Mouse (Mus musculus) left cerebral cortex, postnatal 14 days (tissue): ENCODE results near the gene H2al1a. TPM values are rescaled to one million over a fixed set of nuclear protein-coding genes. Genes with fewer than 3 reads are reported as not detected.
"Not testable (repeated sequence)": the region's sequence is repeated elsewhere in the genome, so short reads cannot be mapped to it uniquely, and the experiment has no call there.

Experiments used
- DNase-seq, 2 experiments: peaks; one replicate each; pipeline ENCODE4 v3.0.0; 2021 to 2022; ENCODE audit warnings: low spot score in 2 of 2, mixed read lengths in 1 of 2
- intact Hi-C: fragments of 180-260 bp; cut with DNase I; formaldehyde crosslinking; loops from one replicate; pipeline ENCODE4 v1.15.1; 2025
- long read RNA-seq, 2 experiments: library from polyadenylated mRNA; stranded (forward); transcript quantifications; one replicate each; pipeline ENCODE4 v2.0.0; 2021
- total RNA-seq, 2 experiments: library from RNA; stranded (reverse); gene quantifications; 2 replicates each; pipeline ENCODE4 v1.2.3; 2021

Gene H2al1a
- total RNA-seq = not detected
- long read RNA-seq, experiment 1 = 0 reads
- long read RNA-seq, experiment 2 = 0 reads

DNA sequence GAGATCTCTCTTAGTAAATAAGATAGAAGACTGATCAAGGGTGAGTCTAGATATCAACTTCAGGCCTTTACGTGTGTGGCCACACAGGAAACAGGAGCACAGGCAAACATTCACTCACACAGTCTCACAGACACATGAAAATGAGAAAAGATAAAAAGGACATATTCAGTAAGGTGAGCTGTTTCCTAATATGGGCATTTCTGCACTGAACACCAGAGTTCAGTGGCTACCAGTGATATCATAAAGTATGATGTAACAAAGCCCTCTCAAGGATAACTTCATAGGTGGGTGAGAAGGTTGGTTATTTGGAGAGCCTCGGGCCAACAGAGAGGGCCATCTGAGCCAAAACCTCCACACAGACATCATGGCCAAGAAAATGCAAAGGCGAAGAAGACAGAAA, at the start of gene H2al1a:
TSS of gene H2al1a (plus strand) at position 301 of the 400 bp plus-strand sequence.
- intact Hi-C loops = not testable (repeated sequence)

DNA sequence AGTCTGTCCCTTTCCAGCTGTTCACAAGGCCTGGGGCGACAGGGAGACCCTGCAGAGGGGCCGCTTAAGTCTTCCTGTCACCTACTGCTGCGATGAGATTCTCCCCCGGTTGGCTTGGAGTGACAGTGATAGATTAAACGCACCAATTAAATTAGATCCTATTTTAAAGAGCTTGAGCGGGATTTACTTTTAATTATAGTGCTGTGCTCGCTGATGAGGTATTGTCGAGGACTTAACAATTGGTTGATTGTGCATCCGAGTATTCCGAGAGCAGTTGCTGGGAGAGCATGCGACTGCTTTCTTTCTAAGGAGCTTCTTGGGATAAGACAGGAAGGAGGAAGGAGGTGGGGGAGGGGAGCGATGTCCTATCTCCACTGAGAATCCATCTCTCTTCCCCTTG, 48.9 kb upstream of the H2al1a start:
- DNase-seq = no peak
- intact Hi-C loops = no loop called here

More for the DNA sequence above, at the start of gene H2al1a:
- not testable (repeated sequence) for DNase-seq

DNA sequence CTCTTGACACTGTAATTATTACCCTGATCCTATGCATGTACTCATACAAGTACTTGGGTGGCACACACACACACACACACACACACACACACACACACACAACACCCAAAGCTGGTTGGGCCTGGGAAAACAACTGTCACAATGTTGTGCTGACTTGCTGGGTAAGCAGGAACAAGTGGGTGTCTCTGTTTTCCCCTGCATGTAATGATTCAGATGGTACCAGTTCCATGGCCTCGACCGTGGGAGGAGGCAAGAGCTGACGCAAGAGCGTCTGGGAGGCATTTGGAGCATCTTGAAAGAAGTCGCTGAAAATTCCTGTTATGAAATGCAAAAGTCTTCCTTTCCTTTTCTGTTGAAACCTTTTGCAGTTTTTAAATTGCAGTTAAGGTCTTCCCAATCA, 45.0 kb upstream of the H2al1a start:
- DNase-seq = peak; percentile 37 to 61
- intact Hi-C loops = no loop called here

DNA sequence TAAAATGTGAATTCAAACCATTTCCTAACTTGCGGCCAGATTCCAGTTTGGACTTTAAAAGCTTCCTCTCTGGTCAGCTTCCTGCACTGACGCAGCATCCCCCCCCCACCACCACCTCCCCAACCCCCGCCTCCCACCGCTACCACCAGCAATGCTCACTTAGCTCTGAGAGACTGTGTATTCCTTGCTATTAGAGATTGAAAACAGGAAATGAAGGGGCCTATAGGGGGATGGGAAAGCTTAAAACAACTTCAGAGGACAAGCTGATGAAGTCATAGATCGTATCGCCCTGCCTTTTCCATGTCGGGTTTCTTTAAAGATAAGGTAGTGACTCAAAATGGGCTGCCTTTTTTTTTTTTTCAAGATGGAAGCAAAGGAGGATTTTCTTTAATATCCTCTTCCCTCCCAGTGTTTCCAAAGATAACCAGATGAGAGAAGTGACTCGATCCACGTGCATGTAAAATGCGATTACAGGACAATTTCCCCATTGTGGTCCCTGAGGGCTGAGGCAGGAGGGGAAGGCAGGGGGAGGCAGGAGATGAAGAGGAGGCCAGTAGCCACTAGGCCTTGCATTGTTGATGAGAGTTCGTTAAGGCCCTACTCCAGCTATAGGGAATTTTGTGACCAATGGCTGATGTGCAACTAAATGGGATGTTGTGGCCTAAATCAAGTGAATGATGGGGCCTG, 44.4 kb upstream of the H2al1a start:
- no peak for DNase-seq
- intact Hi-C loops = no loop called here

DNA sequence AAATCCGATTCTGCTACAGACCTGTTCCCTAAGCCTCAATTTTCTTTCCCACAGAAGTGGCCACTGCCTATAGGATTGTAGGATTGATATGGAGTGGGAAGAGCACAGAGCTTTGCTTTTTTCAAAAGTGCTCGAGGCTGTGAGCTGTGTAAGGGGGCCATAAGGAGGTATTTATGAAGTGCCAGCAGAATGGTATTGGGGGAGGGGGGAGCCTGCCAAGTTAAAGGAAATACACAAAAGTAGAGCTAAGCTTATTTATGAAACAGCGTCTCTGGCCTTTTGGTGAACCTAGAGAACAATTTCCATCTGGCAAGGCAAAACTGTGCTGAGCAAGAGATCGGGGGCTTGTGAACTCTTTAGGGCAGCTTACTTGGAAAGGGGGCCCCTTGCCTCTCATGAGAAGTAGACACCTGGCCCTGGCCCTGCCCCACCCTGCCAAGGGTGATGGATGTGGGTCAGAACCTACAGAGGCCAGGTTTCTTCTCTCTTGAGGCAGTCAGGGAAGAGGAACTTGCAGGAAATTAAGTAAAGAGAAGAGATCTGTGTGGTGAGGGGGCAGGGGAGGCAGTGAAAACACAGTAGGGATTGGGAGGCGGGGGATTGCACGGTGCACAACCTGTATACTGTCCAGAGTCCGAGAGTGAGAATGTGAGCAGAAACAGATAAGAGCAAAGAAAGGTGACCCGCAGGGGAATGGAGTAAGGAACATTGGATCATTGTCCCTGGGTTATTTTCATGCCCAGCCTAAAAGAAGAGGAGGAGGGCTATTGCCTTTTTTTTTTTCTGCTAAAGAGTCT, 43.3 kb upstream of the H2al1a start:
- DNase-seq = no peak
- intact Hi-C loops = no loop called here

DNA sequence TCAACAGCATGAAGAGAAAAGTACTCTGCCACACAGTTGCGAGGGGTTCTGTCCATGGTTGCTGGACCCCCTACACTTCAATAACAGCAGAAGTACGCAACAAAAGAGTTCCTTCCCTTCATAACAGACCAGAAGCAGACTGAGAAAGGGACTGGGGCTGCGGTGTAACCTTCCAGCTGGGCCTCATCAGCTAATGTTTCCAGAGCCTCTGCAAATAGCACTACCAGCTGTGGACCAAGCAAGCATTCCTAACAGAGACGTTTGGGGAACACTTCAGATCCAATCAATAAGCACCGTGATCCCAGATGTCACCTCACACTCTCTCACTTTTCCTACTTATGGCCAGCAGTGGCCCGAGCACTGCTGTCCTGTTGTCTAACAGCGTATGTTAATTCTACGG, 34.1 kb upstream of the H2al1a start:
- intact Hi-C loops = no loop called here
- no peak for DNase-seq

DNA sequence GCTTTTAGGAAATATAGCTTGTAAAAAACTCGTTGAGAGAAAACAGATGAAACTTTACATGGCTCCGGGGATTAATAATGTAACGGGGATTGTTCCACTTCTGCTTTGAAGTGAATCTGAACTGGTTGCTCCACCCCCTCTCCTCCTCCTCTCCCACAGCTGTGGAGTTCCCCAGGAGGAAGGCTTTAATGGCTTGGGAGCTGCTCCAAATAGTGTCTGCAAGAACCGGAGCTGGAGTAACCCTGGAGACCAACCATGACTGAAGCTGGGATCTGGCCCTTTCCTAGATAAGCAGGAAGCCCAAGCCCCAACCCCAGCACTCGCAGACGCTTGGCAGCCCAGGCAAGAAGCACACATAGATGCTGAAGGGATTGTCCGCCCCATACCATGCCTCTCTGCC, 31.3 kb upstream of the H2al1a start:
- DNase-seq = peak in 1 of 2 experiments; percentile 10
- intact Hi-C loops = no loop called here

DNA sequence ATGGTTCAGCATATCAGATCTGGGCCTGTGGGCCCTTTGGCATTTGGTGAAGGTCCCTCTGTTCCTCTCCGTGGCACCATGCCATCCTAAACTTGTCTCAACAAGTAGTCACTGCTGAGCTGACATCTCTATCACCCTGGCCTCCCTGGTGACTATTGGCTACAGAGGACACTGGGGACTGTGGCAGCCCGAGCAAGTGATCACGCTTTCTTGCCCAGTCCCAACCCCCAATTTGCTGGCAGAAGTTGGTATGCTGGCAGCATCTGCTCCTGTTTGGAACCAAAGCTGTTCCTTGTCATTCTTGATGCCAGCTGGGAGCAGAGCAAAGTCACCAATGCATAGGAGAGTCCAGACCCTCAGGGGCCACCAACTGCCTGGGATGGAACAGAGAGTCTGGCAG, 30.0 kb upstream of the H2al1a start:
- DNase-seq = peak; percentile 19 to 22
- intact Hi-C loops = no loop called here

DNA sequence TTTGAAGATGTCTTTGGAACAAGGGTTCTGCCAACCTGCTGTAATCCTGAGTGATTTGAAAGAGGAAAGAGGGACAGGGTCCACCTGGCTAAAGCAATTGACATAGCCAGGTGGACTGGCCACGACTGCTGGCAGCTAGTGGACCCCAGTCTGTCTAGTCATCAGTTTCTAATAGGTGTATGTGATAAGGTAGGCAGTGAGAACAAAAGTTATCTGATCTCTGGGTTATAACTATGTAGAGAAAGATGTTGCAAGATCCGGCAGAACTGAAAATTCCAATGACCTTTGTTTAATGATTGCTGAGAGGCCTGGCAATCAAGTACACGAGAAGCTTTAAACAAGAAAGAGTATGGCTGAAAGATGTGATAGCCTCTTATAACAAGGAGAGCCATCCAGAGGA, 25.9 kb upstream of the H2al1a start:
- no peak for DNase-seq
- intact Hi-C loops = no loop called here

DNA sequence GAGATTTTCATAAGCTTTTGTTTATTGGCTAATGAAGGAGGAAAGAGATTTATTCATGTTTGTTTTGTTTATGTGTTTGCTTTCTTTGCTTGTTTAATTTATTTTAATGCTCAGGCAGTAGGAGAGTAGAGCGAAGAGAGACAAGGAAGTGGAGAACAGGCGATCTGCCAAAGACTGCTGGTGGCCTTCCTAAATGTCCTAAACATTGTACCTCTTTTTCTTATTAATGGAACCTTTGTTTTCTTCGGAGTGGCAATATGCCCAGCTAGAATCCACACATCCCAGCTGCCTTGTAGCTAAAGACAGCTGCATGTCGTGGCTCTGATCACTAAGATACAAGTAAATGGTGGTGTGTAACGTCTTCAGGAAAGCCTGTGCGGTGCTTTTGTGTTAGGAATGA, 22.0 kb upstream of the H2al1a start:
- intact Hi-C loops = no loop called here
- DNase-seq = no peak

DNA sequence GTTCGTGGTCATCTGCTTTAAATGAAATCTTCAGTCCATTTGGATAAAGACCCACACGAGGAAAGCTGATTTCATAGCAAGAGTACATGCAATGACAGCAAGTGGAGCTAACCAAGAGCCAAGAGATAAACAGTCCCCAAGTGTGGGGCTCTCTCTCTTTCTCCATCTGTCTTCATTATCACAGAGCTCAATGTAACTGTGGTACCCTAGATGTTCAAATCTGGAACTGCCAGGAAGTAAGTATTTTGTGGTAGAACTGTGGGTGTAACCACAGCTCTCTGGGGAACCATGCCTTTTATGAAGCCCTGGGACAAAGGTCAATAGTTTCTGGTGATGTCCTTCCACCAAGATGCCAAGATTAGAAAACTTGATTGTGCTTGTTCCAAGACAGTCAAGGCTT, 18.3 kb upstream of the H2al1a start:
- intact Hi-C loops = no loop called here
- DNase-seq = no peak

DNA sequence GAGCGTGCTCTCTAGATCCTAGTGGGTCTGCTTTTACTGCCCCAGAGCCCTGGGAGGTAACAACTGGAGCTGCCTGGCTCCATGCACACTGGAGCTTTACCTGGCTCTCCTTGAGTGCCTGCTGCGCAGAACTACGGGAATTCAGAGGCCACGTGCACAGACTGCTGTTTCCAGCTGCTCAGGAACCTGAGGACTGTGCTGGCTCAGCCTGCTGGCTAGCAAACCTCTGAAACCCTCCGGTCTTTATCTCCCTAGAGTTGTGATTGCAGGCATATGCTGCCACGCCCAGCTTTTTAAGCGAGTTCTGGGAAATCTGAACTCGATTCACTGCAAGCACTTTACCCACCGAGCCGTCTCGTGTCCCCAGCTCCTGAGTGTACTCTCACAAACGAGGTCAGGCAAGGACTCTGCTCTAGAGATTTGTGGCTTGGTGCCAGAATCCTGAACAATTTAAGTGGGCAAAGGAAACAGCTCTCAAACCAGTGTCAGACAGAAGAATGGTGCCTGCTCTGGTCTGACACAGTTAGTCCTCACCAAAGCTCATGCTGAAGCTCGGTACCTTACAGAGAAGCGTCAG, 10.7 kb upstream of the H2al1a start:
- peak; percentile 5 to 14 for DNase-seq
- intact Hi-C loops = no loop called here

DNA sequence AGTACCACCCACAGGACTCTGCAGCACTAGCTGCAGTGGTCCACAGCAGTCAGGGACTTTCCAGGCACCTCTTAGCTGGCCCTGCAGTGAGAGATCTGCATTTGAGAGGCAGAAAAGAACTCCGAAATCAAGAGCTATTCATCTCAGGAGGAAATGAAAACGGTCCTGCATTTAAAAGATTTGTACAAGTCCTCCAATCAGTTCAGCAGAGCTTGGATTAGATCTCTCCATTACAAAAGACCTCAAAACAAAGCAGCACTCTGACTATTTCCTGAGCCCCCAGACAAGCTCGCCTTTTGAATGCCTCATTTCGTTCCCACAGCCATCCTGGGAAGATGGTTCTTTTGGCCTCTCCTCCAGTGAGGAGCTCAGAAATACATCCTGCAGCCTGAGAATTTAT, 9.8 kb upstream of the H2al1a start:
- no peak for DNase-seq
- intact Hi-C loops = no loop called here

DNA sequence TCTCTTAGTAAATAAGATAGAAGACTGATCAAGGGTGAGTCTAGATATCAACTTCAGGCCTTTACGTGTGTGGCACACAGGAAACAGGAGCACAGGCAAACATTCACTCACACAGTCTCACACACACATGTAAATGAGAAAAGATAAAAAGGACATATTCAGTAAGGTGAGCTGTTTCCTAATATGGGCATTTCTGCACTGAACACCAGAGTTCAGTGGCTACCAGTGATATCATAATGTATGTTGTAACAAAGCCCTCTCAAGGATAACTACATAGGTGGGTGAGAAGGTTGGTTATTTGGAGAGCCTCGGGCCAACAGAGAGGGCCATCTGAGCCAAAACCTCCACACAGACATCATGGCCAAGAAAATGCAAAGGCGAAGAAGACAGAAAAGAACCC, 3.1 kb downstream of the H2al1a start, which contains the start of gene H2al1b:
TSS of gene H2al1b (plus strand) at position 301 of the 400 bp plus-strand sequence.
- intact Hi-C loops, DNase-seq: not testable (repeated sequence)

DNA sequence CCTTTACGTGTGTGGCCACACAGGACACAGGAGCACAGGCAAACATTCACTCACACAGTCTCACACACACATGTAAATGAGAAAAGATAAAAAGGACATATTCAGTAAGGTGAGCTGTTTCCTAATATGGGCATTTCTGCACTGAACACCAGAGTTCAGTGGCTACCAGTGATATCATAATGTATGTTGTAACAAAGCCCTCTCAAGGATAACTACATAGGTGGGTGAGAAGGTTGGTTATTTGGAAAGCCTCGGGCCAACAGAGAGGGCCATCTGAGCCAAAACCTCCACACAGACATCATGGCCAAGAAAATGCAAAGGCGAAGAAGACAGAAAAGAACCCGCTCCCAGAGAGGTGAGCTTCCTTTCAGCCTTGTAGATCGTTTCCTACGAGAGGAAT, 6.3 kb downstream of the H2al1a start, which contains the start of gene H2al1c:
TSS of gene H2al1c (plus strand) at position 301 of the 400 bp plus-strand sequence.
- intact Hi-C loops, DNase-seq: not testable (repeated sequence)

DNA sequence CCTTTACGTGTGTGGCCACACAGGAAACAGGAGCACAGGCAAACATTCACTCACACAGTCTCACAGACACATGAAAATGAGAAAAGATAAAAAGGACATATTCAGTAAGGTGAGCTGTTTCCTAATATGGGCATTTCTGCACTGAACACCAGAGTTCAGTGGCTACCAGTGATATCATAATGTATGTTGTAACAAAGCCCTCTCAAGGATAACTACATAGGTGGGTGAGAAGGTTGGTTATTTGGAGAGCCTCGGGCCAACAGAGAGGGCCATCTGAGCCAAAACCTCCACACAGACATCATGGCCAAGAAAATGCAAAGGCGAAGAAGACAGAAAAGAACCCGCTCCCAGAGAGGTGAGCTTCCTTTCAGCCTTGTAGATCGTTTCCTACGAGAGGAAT, 9.5 kb downstream of the H2al1a start, which contains the start of gene H2al1d:
TSS of gene H2al1d (plus strand) at position 301 of the 400 bp plus-strand sequence.
- intact Hi-C loops, DNase-seq: not testable (repeated sequence)

DNA sequence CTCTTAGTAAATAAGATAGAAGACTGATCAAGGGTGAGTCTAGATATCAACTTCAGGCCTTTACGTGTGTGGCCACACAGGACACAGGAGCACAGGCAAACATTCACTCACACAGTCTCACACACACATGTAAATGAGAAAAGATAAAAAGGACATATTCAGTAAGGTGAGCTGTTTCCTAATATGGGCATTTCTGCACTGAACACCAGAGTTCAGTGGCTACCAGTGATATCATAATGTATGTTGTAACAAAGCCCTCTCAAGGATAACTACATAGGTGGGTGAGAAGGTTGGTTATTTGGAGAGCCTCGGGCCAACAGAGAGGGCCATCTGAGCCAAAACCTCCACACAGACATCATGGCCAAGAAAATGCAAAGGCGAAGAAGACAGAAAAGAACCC, 12.6 kb downstream of the H2al1a start, which contains the start of gene H2al1e:
TSS of gene H2al1e (plus strand) at position 301 of the 400 bp plus-strand sequence.
- intact Hi-C loops, DNase-seq: not testable (repeated sequence)

DNA sequence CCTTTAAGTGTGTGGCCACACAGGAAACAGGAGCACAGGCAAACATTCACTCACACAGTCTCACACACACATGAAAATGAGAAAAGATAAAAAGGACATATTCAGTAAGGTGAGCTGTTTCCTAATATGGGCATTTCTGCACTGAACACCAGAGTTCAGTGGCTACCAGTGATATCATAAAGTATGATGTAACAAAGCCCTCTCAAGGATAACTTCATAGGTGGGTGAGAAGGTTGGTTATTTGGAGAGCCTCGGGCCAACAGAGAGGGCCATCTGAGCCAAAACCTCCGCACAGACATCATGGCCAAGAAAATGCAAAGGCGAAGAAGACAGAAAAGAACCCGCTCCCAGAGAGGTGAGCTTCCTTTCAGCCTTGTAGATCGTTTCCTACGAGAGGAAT, 15.8 kb downstream of the H2al1a start, which contains the start of gene H2al1f:
TSS of gene H2al1f (plus strand) at position 301 of the 400 bp plus-strand sequence.
- DNase-seq, intact Hi-C loops: not testable (repeated sequence)

DNA sequence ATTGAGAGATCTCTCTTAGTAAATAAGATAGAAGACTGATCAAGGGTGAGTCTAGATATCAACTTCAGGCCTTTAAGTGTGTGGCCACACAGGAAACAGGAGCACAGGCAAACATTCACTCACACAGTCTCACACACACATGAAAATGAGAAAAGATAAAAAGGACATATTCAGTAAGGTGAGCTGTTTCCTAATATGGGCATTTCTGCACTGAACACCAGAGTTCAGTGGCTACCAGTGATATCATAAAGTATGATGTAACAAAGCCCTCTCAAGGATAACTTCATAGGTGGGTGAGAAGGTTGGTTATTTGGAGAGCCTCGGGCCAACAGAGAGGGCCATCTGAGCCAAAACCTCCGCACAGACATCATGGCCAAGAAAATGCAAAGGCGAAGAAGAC, 18.9 kb downstream of the H2al1a start, which contains the start of gene H2al1g:
TSS of gene H2al1g (plus strand) at position 301 of the 400 bp plus-strand sequence.
- intact Hi-C loops, DNase-seq: not testable (repeated sequence)

DNA sequence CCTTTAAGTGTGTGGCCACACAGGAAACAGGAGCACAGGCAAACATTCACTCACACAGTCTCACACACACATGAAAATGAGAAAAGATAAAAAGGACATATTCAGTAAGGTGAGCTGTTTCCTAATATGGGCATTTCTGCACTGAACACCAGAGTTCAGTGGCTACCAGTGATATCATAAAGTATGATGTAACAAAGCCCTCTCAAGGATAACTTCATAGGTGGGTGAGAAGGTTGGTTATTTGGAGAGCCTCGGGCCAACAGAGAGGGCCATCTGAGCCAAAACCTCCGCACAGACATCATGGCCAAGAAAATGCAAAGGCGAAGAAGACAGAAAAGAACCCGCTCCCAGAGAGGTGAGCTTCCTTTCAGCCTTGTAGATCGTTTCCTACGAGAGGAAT, 22.1 kb downstream of the H2al1a start, which contains the start of gene H2al1h:
TSS of gene H2al1h (plus strand) at position 301 of the 400 bp plus-strand sequence.
- DNase-seq, intact Hi-C loops: not testable (repeated sequence)
